Mouse (Mus musculus) hematopoietic stem cell, adult 5-6 weeks (primary cell): Measurements from ENCODE around the gene Gramd4. TPM values are rescaled to one million over a fixed set of nuclear protein-coding genes. Genes with fewer than 3 reads are reported as not detected.
A peak's percentile ranks its signal among the peaks of the same experiment; 100 is the strongest.

Experiments
- ATAC-seq, 2 experiments: fragments of 125-278 bp in 1 of 2; replicated peaks in 1 of 2; 2 replicates each; pipeline ENCODE4 v1.8.0; 2016 to 2017; ENCODE audit warnings: inconsistent platforms in 2 of 2, mild to moderate bottlenecking in 2 of 2, moderate number of reproducible peaks in 2 of 2, low read depth in 1 of 2, moderate TSS enrichment in 1 of 2; ENCODE audit not compliant: low FRiP score in 2 of 2, poor library complexity in 2 of 2, severe bottlenecking in 2 of 2, insufficient read depth in 1 of 2, low TSS enrichment in 1 of 2
- total RNA-seq: library from RNA; stranded (forward); fragments of 172-1452, 232-1000 nt; gene quantifications from 2 replicates; pipeline ENCODE4 v1.2.3, GENCODE M21; 2017

Gene Gramd4
- total RNA-seq, 1 experiment from 2014 or later = 66.4 TPM

DNA sequence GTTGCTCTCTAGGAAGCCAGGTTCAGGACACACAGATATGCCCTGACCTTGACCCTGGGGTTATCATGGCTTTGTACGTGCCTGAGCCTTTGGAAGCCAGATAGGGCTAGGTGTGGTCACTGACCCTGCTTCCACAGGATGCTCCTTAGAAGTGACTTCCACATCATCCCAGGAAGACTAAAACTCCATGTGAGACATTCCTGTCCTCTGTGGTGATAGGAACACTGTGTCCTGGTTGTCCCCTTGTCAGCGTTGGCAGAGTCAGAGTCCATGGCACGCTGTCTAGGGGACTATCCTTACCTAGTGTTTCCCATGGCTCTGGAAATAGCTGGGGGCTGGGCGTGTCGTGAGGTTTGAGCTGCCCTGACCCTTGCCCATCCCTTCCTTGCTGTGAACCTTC lies 58.9 kb downstream of the Gramd4 start:
- peak in 1 of 2 experiments; percentile 42; a peak in 1 of 4 replicates for ATAC-seq

DNA sequence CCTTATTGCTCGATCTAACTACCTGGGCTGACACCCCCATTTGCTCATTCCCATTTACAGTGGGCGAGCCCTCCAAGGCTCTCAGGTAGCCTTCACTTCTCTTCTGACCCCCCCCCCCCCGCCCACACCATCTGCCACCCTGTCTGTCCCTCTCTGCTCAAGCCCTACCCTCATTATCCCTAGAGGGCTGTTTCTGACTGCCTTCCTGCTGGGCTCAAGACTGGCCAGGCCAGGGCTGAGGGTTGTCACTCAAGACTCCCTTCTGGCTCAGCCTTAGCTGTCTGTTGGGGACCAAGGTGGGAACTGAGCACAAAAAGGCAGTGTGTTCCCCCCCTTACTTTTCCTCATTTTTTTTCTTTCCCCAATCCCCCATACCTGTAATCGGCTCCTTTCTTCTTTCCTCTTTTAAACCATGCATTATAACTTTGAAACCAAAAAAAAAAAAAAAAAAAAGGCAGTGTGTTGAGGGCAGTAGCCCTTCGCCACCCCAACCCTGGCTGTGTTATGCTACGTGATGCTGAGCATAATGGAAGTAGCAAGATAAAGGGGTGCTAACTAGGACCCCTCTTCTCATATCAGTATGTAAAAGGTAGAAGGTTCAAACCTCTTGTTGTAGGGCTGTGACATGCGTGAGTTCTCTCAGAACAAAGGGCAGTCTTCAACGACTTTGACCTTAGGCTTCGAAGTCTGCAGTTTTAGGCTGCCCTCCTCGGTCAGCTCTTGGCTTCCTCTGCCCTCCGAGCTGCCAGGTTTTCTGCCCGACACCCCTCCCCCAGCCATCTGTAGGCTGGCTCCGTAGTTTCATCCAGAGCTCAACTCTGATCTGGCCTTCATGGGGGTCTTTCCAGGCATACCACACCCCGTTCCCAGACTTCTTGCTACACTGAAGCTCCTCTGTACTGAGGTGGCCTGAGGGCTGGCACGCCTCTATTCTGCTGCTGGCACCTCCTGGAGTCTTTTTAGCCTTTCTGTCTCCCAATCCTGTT lies 59.9 kb downstream of the Gramd4 start:
- no peak for ATAC-seq

DNA sequence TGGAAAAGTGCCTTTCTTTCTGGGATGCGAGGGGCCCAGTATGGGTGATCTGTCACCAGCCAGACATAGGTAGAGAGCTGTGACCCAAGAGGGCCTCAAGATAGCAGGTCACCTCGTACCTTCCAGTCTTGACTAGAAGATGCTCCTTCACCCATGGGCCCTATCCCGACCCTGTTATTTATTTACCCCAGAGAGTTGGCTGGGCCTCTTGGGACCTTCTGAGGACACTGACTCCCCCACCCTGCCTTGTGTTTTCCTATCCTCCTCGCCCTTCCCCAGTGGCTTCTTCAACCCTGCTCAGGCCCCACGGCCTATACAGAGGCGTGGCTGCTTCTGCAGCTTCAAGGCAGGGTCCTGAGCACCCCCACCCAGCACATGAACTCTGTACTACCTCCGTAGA lies 61.7 kb downstream of the Gramd4 start:
- no peak for ATAC-seq

DNA sequence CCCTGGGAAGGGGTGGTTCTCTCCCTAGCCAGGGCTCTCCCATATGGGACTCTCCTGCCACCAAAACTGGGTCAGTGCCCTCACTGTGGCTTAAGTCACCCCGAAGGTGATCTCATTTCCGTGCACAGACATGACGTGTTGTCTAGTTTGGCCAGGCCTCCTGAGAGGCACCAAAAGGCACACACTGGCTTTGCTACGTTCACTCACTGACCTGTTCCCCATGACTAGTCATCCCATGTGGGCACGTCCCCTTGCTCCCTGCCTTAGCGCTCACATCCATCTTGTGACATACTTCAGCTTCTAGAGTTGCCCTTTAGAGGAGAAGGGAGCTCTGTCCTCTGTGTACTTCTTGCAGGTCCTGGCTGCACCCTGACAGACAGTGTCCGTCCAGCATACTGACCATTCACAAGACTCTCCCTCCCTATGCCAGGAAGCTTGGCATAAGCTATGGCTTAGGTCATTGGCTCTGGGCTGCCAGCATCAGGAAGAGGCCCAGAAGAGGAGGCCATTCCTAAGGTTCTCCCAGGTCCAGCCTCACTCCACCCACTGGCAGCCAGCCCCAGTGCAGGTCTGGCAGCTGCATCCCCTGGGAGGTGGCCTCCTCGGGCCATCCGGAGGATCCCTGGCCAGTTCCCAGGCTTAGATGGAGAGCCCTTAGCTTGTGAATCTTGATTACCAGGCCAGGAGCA lies 64.9 kb downstream of the Gramd4 start:
- no peak for ATAC-seq

DNA sequence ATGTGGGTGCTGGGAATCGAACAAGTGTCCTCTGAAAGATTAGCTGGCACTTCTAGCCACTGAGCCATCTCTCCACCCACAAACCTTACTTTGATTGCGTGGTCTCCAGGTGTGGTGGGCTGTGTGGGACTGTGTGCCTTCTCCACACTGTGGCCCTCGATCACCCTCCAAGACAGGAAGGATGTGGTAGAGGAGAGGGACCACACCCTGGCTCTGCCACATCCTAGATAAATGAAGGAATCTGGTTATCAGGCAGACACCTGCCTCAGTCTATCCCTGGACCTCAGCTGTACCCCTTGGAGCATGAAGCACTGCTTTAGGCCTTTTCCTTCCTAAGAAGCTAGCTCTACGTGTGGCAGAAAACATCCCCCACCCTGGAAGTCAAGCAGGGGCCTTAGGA lies 65.9 kb downstream of the Gramd4 start:
- ATAC-seq = no peak

DNA sequence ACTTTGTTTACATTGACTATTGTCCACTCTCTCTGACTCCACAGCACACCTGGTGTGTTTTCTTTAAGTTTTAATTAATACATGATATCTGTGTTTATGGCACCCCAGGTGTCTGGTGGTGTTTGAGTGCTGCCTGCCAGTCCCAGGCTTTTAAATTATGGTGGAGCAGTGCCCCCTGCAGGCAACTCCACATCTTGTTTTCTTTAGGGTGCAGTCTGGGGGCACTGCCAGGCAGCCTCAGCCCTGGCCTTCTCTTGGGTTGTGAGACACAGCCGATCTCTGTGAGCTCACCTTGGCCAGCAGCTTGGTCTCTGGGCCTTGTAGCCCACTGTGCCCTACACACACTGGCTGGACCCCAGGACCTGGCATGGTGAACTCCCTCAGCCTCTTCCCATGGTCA lies 66.9 kb downstream of the Gramd4 start:
- peak; percentile 43 to 68; a peak in 3 of 4 replicates for ATAC-seq

DNA sequence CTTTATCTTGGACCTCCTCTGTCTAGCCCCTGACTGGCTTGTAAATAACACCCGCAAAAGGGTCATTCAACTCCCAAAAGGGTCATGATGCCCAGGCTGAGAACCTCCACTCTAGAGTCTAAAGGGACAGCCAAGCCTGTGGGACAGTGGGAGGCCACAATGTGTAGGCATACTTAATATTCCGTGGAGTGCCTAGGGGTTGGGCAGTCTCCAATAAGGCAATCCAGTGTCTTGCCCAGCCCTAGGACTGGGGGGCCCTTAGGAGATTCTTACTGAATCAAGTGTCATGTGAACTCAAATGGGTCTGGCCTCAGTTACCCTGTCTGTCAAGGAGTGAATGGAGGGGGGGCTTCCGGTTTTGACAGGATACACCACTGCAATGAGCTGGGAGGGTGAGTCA lies 71.5 kb downstream of the Gramd4 start:
- no peak for ATAC-seq

DNA sequence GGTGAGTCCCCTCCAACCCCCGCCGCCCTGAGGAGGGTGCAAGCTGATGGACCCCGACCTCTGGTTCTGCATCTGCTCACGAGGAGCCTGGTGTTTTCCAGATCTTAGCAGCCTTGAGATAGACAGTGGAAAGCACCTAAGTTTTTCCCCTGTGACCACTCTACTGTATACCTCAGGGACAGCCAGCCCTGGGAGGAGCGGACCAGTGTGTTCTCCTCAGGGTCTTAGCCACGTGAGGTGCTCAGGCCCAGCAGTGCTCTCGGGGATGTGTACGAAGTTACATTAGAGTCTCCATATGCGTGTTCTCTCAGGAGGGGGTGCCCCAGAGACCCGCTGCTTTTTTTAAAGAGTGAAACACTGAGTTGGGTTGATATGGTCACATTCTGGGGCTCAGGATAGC lies 73.2 kb downstream of the Gramd4 start:
- ATAC-seq = no peak

DNA sequence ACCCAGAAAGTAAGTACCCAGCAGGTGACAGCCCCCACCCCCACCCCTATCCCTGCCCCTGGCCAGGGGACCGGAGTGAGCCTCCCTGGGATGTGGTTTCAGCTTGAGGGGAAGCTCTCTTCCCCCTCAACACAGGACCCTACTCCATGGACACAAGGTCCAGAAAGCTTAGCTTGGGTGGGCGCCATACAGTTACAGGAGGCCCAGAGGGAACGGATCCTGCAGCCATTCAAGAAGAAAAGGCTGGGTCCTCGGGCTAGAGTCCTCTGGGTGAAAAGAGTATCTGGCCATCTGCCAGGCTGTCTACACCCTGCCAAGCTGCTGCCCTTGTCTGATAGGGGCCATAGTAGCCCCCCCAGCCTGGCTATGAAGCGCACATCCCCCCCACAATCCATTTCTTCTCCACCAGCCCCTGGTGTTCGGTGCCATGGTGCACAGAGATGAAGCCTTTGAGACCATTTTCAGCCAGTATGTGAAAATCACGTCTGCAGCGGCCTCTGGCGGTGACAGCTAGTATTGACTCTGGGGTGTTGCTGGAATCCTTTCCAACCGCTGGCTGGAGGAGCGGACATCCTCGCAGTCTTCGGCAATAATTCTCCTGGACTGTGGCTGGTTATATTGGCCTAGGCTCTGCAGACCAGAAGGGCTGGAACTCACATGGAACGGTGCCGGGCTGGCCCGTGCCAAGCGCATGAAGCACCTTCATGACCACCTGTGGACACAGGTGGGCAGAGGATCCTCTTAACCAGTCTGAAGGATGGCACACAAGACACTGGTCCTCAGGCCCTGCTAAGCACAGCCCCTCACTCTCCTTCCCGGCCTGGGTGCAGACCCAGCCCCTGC lies 77.7 kb downstream of the Gramd4 start:
- ATAC-seq = peak; percentile 59 to 63

DNA sequence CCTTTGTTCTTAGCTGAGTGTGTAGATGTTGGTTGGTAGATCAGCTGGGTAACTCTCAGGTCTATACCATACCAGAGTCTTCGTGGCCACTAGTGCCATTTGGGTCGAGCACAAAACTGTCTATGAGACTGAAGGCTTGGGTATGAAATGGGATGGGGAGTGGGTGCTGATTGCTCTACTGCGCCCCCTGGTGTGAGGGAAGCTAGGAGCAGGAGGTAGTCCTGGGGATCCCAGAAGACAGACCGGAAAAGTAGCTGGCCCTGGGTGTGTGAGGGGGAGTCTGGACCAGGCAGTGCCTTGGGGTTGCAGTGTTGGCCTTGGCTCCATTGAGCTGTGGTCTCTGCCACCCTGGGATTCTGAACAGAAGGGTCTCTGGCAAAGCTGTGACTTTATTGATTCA lies 80.1 kb downstream of the Gramd4 start:
- ATAC-seq = peak in 1 of 2 experiments; percentile 19; a peak in 1 of 4 replicates

DNA sequence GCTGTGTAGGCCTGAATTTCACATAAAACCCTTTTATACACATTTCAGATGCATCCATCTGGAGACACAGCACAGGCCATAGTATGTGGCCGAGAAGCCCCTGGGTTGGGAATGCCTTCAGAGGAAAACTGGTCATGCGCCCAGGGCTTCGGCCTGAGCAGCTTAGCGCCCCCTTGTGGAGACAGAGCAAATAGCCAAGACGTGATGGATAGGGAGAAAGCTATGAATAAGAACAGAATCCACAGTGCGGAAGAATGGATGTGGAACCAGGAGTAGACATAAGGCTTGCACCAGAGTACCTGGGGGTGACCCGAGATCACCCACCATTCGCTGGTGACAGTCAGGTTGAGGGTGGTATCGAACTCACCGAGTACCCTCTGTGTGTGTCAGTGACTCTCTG lies 82.8 kb downstream of the Gramd4 start:
- 0 out of 4 replicates have a peak, but pooled peaks of 1 of the 2 experiments have one; percentile 34 for ATAC-seq

DNA sequence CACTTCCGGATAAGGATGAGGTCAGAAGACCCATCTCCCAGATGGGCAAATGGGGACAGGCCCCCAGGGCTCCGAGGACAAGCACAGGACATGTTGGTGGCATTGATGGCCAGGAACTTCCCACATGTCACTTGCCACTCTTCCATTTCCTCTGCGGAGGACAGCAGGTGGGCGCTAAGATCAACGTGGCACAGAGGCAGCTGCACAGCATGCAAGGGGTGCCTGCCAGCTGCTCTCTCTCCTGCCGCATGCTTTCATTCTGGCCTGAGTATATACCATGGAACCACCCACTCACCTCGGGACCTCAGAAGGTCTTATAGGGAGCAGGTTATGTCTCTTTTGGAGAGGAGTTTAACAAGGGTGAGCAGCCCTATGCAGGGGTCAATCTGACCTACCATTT lies 87.1 kb downstream of the Gramd4 start:
- no peak for ATAC-seq

DNA sequence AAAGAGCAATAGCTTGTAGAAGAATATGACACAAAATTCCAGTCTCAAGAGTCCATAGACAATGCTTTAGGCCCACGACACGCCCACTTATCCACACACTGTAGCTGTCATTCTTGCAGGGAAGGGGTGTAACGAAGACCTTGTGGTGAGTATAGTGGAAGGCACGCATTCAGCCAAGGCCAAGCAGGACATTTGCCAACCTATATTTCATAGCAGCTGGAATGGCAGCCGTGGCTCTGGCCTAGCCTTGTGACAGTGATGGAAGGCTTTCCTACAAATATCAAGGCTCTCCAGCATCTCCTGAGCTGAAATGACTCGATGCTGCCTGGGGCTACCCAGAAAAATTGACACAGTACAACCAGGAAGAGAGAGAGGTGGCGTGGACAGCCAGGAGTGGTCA lies 87.6 kb downstream of the Gramd4 start:
- no peak for ATAC-seq

DNA sequence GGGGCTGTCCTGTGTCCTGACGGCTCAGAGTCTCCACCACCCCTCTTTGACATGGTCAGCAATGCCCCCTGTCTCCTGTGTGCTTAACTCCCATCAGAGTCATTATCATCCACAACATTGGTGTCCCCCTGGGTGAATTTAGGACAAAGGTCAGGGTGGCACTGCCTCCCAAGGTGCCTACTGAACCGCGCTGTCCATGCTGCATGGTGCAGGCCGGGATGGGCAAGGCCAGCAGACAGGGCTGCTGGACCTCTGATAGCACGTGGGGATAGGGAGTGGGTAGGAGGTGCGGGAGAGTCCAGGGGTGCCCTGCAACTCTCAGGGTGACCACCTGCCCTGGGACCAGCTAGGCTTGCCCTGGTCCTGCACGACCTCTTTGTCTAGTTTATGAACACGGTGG lies 89.4 kb downstream of the Gramd4 start:
- ATAC-seq = no peak

DNA sequence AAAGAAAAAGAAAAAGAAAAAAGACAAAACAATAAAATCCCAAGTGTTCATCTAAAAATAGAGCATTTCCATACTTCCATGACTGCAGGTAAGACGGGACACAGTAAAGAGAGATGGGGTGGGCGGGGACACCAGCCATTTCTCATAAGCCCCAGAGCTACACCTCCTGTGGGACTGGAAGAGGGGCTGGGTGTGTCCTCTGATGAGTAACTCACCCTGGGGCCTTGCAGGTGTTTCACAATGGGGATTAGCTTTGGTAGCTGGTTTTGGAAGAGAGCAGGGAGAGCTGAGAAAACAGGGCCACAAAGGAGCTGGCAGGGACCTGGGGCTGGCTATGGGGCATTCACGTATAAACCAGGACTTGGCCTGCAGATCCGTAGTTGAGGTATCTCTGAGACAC lies 93.1 kb downstream of the Gramd4 start:
- ATAC-seq = no peak

DNA sequence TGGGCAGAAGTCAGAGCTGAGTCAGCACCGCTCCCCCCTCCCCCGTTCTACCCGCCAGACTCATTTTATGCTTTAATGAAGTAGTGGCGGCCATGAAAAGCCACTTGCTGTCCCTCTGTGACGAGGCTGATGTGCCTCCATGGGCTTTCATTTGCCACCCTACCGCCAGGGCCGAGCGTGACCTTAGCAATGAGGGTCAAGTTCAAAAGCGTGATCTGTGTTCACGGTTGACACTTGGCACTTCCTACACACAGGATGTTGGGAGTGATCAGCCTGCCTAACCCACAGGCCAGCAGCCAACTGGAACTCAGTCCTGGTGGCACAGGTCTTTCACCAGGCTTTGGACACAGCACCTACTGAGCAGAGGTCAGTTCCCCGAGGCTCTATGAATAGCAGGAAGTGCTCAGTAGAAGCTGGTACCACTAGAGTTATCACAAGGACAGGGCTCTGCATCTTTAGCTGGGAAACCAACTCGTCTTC lies 96.0 kb downstream of the Gramd4 start:
- ATAC-seq = no peak

DNA sequence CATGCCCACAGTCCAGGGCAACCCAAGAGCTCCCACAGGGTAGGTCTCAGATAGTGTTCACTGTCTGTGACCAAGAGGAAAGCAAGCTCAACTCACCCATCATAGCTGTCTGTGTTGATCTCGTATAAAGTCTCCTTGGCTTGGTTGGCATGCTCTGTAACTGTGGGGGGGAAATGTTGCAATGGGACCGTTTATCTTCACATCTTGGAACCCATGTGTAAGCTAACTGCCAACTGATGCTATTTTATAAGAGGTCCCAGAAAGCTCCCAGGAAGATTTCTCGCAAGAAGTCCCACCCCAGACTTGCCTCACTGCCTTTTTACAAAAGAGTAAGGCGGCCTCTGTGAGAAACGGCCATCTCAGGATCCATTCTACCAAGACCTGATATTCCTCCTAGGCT lies 99.0 kb downstream of the Gramd4 start:
- ATAC-seq = no peak
